Mouse (Mus musculus): ENCODE data around the gene Smg5. TPM values are rescaled to one million over a fixed set of nuclear protein-coding genes. Genes with fewer than 3 reads are reported as not detected.

The Smg5 gene
- total and polyA plus RNA-seq, 2 experiments from 2014 or later, result 42.9 to 98.1 TPM

DNA sequence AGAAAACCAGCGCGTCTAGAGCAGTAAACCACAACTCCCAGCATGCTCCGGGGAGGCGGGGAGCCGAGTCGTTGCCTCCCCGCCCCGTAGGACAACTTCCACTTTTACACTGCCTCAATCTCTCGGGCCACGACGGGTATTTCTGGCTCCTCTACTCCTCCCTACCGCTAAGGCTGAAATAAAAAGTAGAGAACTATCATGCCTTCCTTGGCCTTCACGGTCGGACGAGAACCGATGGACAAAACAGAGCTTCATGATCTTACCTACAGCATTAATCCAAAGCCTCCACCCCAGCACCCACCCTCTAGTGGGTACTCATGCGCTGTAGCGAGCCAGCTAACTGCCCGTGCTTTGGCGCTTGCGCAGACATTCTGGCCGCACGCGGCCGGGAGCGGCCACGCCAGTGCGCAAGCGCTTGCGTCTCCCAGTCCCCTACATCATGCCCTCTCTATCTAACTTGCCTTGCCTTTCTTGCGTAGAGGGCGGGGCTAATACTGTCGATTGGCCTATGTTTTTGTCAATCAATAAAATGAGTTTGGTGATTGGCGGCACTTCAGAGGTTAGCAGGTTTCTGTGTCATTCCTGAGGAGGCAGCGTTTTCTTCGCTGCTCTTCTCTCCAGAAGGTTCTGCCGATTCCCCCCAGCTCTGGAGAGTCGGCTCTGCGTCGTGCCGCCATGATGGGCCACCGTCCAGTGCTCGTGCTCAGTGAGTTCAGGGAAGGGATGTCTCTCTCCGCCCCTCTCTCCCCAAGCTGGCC lies 39.3 kb upstream of the Smg5 start, which contains the start of the genes Tsacc and Cct3:
Gene Tsacc, minus strand, starts transcription at position 439 of the 758 bp plus-strand sequence.
Gene Cct3, plus strand, starts transcription at position 556 of the 758 bp plus-strand sequence.
- DNase-seq (ENCODE audit: low spot score) (peak; percentile 99), ATAC-seq (peak; percentile 99)
- H3K9me3 ChIP-seq (ENCODE audit: low read length), result no peaks in the 10 kb centered on the region
- H3K27ac ChIP-seq, result peak within 1 kb of the TSS; percentile 87
- H3K36me3 ChIP-seq (ENCODE audit: insufficient read depth, low read length), result peaks cover 12% of the 10 kb centered on the region
- H3K27me3 ChIP-seq (ENCODE audit: insufficient read depth, low read length), result no peaks in the 10 kb centered on the region
- peak within 1 kb of the TSS; percentile 84 for H3K9ac ChIP-seq (replicated peaks; ENCODE audit: low read length)
- TF ChIP-seq CTCF (IDR thresholded peaks at IDR 0.05; ENCODE audit: low read depth), result peak; percentile 55
- H3K4me3 ChIP-seq (ENCODE audit: low read length), result peak within 1 kb of the TSS; percentile 85
- peak within 1 kb of the TSS; percentile 86 for H3K4me2 ChIP-seq (ENCODE audit: low read depth, low read length)
- WGBS, result under 1% methylated on average over 44 of the region's 44 CpGs
- peaks cover 7% of the 10 kb centered on the region for H3K4me1 ChIP-seq (ENCODE audit: insufficient read depth, low read length)

DNA sequence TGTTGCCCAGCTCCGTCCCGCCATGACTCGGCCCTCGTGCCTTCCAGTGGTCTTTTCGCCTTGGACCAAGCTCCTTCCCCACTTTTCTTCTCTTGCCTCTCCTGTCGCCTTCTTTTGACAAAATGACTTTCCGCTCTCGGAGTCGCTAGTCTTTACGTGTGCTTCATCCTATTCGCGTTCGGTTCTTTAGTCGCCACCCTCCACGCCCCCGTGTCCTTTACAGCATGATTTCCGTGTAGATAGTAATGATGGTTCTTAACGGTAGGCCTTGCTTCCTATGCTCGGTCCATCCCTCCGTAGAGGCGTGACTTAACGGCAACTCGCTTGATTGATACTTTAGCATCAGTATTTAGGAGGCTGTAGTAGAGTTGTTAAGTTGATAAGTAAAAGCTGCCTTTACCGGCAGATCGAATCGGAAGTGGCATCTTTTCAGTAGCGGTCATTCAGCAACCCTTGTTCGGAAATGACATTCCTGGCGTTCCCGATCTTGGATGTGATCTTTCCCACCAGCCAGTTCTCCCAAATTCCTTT lies 38.7 kb upstream of the Smg5 start:
- Histone ChIP-seq H3K9me3 (ENCODE audit: low read length) (no peaks in the 10 kb centered on the region), H3K27ac (peak overlapping the region; percentile 87), H3K4me1 (ENCODE audit: insufficient read depth, low read length) (peaks cover 7% of the 10 kb centered on the region), H3K4me3 (ENCODE audit: low read length) (peak overlapping the region; percentile 85), H3K36me3 (ENCODE audit: insufficient read depth, low read length) (peaks cover 15% of the 10 kb centered on the region), H3K27me3 (ENCODE audit: insufficient read depth, low read length) (no peaks in the 10 kb centered on the region), H3K9ac (replicated peaks; ENCODE audit: low read length) (peak overlapping the region; percentile 84), H3K4me2 (ENCODE audit: low read depth, low read length) (peak overlapping the region; percentile 86)
- under 1% methylated on average over 30 of the region's 30 CpGs for WGBS
- ATAC-seq (no peak), DNase-seq (ENCODE audit: low spot score) (peak; percentile 29)
- TF ChIP-seq CTCF (IDR thresholded peaks at IDR 0.05; ENCODE audit: low read depth), result no peak

DNA sequence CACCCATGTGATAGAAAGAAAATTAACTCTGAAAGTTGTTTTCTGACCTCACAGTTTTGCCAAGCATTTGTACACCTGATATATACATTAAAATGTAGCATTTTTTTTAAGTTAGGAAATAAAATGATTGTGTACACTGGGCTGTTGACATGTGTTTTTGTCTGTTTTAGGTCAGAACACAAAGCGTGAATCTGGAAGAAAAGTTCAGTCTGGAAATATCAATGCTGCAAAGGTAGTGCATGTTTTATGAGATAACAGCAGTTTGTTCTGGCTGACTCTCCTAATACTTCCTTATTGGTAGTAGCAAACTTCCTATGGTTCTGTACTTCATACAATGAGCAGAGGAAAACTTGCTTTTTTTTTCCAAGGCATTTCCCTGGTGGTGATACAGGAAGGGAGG lies 36.9 kb upstream of the Smg5 start:
- 90% methylated on average over 1 of the region's 1 CpGs for WGBS
- ATAC-seq (no peak), DNase-seq (ENCODE audit: low spot score) (no peak)
- H3K36me3 ChIP-seq (ENCODE audit: insufficient read depth, low read length), result peaks cover 31% of the 10 kb centered on the region
- no peak overlapping the region for H3K9ac ChIP-seq (replicated peaks; ENCODE audit: low read length)
- H3K4me3 ChIP-seq (ENCODE audit: low read length), result no peak overlapping the region
- H3K27me3 ChIP-seq (ENCODE audit: insufficient read depth, low read length), result no peaks in the 10 kb centered on the region
- no peaks in the 10 kb centered on the region for H3K9me3 ChIP-seq (ENCODE audit: low read length)
- H3K27ac ChIP-seq, result no peak overlapping the region
- no peak overlapping the region for H3K4me2 ChIP-seq (ENCODE audit: low read depth, low read length)
- peaks cover 7% of the 10 kb centered on the region for H3K4me1 ChIP-seq (ENCODE audit: insufficient read depth, low read length)
- TF ChIP-seq CTCF (IDR thresholded peaks at IDR 0.05; ENCODE audit: low read depth), result no peak

DNA sequence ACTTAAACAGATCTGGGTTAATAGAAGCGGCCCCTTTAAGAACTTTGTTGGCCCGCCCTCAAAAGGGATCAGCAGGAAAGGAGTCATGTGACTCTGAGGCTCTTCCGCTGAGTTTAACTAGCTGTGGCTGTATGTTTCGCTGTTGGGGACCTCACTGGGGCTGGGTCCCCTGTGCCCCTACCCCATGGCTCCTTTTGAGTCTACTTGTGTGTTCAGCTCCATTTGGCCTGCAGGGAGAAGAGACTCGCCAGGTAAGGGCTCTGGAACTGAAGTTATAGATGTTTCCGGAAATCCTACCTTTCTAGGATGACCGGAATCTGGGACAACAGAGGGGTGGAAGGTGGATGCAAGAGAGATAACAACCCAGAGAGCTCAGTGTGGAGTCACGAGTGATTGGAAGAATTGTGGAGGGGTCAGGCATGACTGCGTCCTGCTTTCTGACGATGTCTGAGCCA lies 11.1 kb upstream of the Smg5 start, which contains the start of gene Glmp:
Gene Glmp, plus strand, starts transcription at position 73 of the 455 bp plus-strand sequence.
- DNase-seq (ENCODE audit: low spot score) (peak; percentile 86), ATAC-seq (peak; percentile 85)
- H3K4me3 ChIP-seq (ENCODE audit: low read length), result peak within 1 kb of the TSS; percentile 81
- no peak for TF ChIP-seq CTCF (IDR thresholded peaks at IDR 0.05; ENCODE audit: low read depth)
- H3K9ac ChIP-seq (replicated peaks; ENCODE audit: low read length), result peak within 1 kb of the TSS; percentile 65
- H3K9me3 ChIP-seq (ENCODE audit: low read length), result no peaks in the 10 kb centered on the region
- peaks cover 9% of the 10 kb centered on the region for H3K4me1 ChIP-seq (ENCODE audit: insufficient read depth, low read length)
- no peak within 1 kb of the TSS; the same call in 1 of the 2 replicates for H3K27ac ChIP-seq
- peaks cover 35% of the 10 kb centered on the region for H3K36me3 ChIP-seq (ENCODE audit: insufficient read depth, low read length)
- H3K4me2 ChIP-seq (ENCODE audit: low read depth, low read length), result peak within 1 kb of the TSS; percentile 85
- WGBS, result under 1% methylated on average over 10 of the region's 10 CpGs
- no peaks in the 10 kb centered on the region for H3K27me3 ChIP-seq (ENCODE audit: insufficient read depth, low read length)

DNA sequence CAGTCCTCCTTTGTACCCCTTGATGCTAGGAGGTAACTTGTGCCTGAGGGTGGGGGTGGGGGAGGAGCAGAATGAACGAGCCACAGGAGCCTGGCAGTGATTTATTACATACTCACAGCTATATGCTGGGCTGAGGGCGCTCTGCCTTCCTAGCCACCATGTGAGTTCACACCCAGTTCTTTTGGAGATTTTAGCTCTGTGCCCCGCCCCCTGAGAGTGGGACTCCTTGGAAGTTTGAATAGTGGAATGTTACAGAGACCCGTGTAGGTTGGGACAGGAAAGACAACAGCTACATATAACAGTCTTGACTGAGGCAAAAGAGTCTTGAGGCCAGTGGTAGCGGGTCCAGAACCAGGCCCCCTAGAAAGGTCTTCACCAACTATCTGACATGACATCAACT lies 7.1 kb upstream of the Smg5 start:
- peaks cover 8% of the 10 kb centered on the region; the same call in 1 of the 2 replicates for H3K36me3 ChIP-seq (ENCODE audit: insufficient read depth, low read length)
- no peaks in the 10 kb centered on the region for H3K9me3 ChIP-seq (ENCODE audit: low read length)
- H3K4me3 ChIP-seq (ENCODE audit: low read length), result no peak overlapping the region
- 73% methylated on average over 5 of the region's 5 CpGs for WGBS
- DNase-seq (ENCODE audit: low spot score), result no peak
- ATAC-seq, result no peak
- H3K4me2 ChIP-seq (ENCODE audit: low read depth, low read length), result no peak overlapping the region
- H3K27me3 ChIP-seq (ENCODE audit: insufficient read depth, low read length), result no peaks in the 10 kb centered on the region
- TF ChIP-seq CTCF (IDR thresholded peaks at IDR 0.05; ENCODE audit: low read depth), result no peak
- no peak overlapping the region for H3K27ac ChIP-seq
- H3K9ac ChIP-seq (replicated peaks; ENCODE audit: low read length), result no peak overlapping the region
- peaks cover 9% of the 10 kb centered on the region for H3K4me1 ChIP-seq (ENCODE audit: insufficient read depth, low read length)

DNA sequence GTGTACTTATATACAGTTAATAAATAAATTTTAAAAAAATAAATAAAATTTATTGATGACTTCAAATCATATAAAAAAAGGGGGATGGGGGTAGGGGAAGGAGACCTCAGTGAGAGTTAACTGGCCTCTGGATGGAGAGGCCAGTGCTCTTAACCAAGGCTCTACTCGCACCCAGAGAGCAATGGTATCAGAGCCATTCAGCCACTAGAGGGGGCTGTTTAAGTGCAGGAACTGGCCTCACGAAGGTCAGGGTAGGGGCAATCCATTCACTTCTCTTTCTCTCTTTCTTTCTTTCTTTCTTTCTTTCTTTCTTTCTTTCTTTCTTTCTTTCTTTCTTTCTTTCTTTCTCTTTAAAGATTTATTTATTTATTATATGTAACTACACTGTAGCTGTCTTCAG lies 4.8 kb upstream of the Smg5 start:
- Histone ChIP-seq H3K27me3 (ENCODE audit: insufficient read depth, low read length) (no peaks in the 10 kb centered on the region), H3K9ac (replicated peaks; ENCODE audit: low read length) (no peak overlapping the region), H3K27ac (no peak overlapping the region), H3K4me2 (ENCODE audit: low read depth, low read length) (no peak overlapping the region), H3K9me3 (ENCODE audit: low read length) (no peaks in the 10 kb centered on the region), H3K4me1 (ENCODE audit: insufficient read depth, low read length) (no peaks in the 10 kb centered on the region), H3K36me3 (ENCODE audit: insufficient read depth, low read length) (peaks cover 8% of the 10 kb centered on the region; the same call in 1 of the 2 replicates), H3K4me3 (ENCODE audit: low read length) (no peak overlapping the region)
- TF ChIP-seq CTCF (IDR thresholded peaks at IDR 0.05; ENCODE audit: low read depth), result peak; percentile 56
- DNase-seq (ENCODE audit: low spot score) (peak; percentile 34), ATAC-seq (no peak)
- 19% methylated on average over 2 of the region's 2 CpGs for WGBS

All from hindbrain, postnatal 0 days (tissue).